7 mouse cellular contexts compared by ENCODE assay signal in genomic region chr1:135700605-135701004, GRCm38 (mm10). TPM values are rescaled to one million over a fixed set of nuclear protein-coding genes. Genes with fewer than 3 reads are reported as not detected.
A peak's percentile ranks its signal among the peaks of the same experiment; 100 is the strongest.
DNase-seq lines count a peak whose midpoint lies in the region; ATAC-seq lines count a peak whose summit lies in the region.

No protein-coding gene starts in this region.

- H3K9ac ChIP-seq in forebrain, embryonic 14.5 days (ENCODE audit: low read length) = no peak overlapping the region
- H3K9ac ChIP-seq in hindbrain, embryonic 16.5 days (ENCODE audit: low read depth, low read length) = no peak overlapping the region

- H3K4me3 ChIP-seq in forebrain, embryonic 14.5 days (ENCODE audit: low read depth, low read length) = no peak overlapping the region
- no peak overlapping the region for H3K4me3 ChIP-seq in hindbrain, embryonic 16.5 days (ENCODE audit: low read length)

- H3K4me1 ChIP-seq in forebrain, embryonic 14.5 days (ENCODE audit: control insufficient read depth, insufficient read depth, low read length) = peaks cover 9% of the 10 kb centered on the region; the same call in 1 of the 2 replicates
- peaks cover 15% of the 10 kb centered on the region for H3K4me1 ChIP-seq in hindbrain, embryonic 16.5 days (ENCODE audit: control insufficient read depth, insufficient read depth, low read depth, low read length)

- intact Hi-C loops in left cerebral cortex, postnatal 14 days (cut with DNase I) = no loop called here

- 0% methylated on average over 7 of the region's 7 CpGs for WGBS in forebrain, embryonic 14.5 days
- WGBS in hindbrain, embryonic 16.5 days = under 1% methylated on average over 7 of the region's 7 CpGs

- H3K4me2 ChIP-seq in forebrain, embryonic 14.5 days (ENCODE audit: low read length) = no peak overlapping the region
- no peak overlapping the region for H3K4me2 ChIP-seq in hindbrain, embryonic 16.5 days (ENCODE audit: low read length)

- H3K9me3 ChIP-seq in forebrain, embryonic 14.5 days (replicated peaks; ENCODE audit: control insufficient read depth, low read length) = no peaks in the 10 kb centered on the region
- no peaks in the 10 kb centered on the region for H3K9me3 ChIP-seq in hindbrain, embryonic 16.5 days (ENCODE audit: control insufficient read depth, low read length)

- H3K36me3 ChIP-seq in forebrain, embryonic 14.5 days (ENCODE audit: control insufficient read depth, insufficient read depth, low read length) = no peaks in the 10 kb centered on the region
- no peaks in the 10 kb centered on the region for H3K36me3 ChIP-seq in hindbrain, embryonic 16.5 days (ENCODE audit: control insufficient read depth, insufficient read depth, low read length)

- DNase-seq in MEL-GATA-1-ER (ENCODE audit: extremely low read depth, low read depth) = peak; percentile 82
- peak; percentile 32 for DNase-seq in c-Kit-negative CD71-positive TER-119-positive erythroid progenitor cells, embryonic 14.5 days (ENCODE audit: low read depth, low spot score)
- peak; percentile 94 for DNase-seq in forebrain, embryonic 14.5 days (ENCODE audit: low spot score)
- DNase-seq in left cerebral cortex, postnatal 14 days (ENCODE audit: low spot score in 2 of 2) = peak; percentile 76 to 85
- peak; percentile 79 for DNase-seq in mesoderm, embryonic 11.5 days (ENCODE audit: low read depth, low spot score)
- peak; percentile 59 for DNase-seq in skeletal muscle tissue, adult 2 months (ENCODE audit: low read depth, low spot score)

- H3K27ac ChIP-seq in forebrain, embryonic 14.5 days (ENCODE audit: low read depth, low read length) = no peak overlapping the region
- no peak overlapping the region for H3K27ac ChIP-seq in hindbrain, embryonic 16.5 days (ENCODE audit: low read depth, low read length)

- peak; percentile 67 for ATAC-seq in forebrain, embryonic 14.5 days
- peak; percentile 35; the same call in 1 of the 2 replicates for ATAC-seq in hindbrain, embryonic 16.5 days

- peaks cover 5% of the 10 kb centered on the region for H3K27me3 ChIP-seq in forebrain, embryonic 14.5 days (replicated peaks; ENCODE audit: control insufficient read depth, insufficient read depth, low read length)
- no peaks in the 10 kb centered on the region for H3K27me3 ChIP-seq in hindbrain, embryonic 16.5 days (replicated peaks; ENCODE audit: control insufficient read depth, insufficient read depth, low read length)

RNA-seq across cellular contexts. Expression of gene Csrp1, which starts 19.3 kb away (rescaled TPM):
- polyA plus RNA-seq in forebrain, embryonic 14.5 days (2014; fragmentation: Nextera tagmentation; extraction: Ambion mirVana) = 22.3 and 24.9 TPM in 2 replicates
- 20.6 and 23.7 TPM in 2 replicates for polyA plus RNA-seq in hindbrain, embryonic 16.5 days (2015; fragmentation: Nextera tagmentation; extraction: Ambion mirVana)
- 100 to 1,000 TPM; 133 to 136 TPM for total RNA-seq in left cerebral cortex, postnatal 14 days (2021)

Comparison
In these comparisons a context has a peak if more than half of its experiments do, and no peak if none do; other contexts are left out.
1. DNase-seq: peak in every context shown above with its lines; median percentile 94 in forebrain, embryonic 14.5 days; 82 in MEL-GATA-1-ER; 80 in left cerebral cortex, postnatal 14 days; 79 in mesoderm, embryonic 11.5 days; 59 in skeletal muscle tissue, adult 2 months; 32 in c-Kit-negative CD71-positive TER-119-positive erythroid progenitor cells, embryonic 14.5 days.